Mouse (Mus musculus) megakaryocyte, embryonic 14.5 days (primary cell): ENCODE data around the gene Atp8b3.

Source experiments
- FLI1 ChIP-seq: IDR thresholded peaks from 2 replicates; pipeline ENCODE4 v1.6.1; 2012; ENCODE audit warnings: low read length, inconsistent platforms, mixed read lengths
- GATA1 ChIP-seq: IDR thresholded peaks from 3 replicates; pipeline ENCODE4 v1.6.1; 2012; ENCODE audit warnings: mixed read lengths, low read length, inconsistent platforms, borderline replicate concordance

GRCm38 (mm10) chr10:80552364-80552763 lies 13.4 kb upstream of the Atp8b3 start:
- TF ChIP-seq GATA1 (no peak), FLI1 (no peak)
